Mouse (Mus musculus): ENCODE data around the gene Hyou1. TPM values are rescaled to one million over a fixed set of nuclear protein-coding genes. Genes with fewer than 3 reads are reported as not detected.
"Not testable (repeated sequence)": the region's sequence is repeated elsewhere in the genome, so short reads cannot be mapped to it uniquely, and the experiment has no call there.

Hyou1 gene
- polyA plus RNA-seq, 1 experiment, result 49.6 TPM

GRCm38 (mm10) chr9:44347621-44348020, 31.7 kb upstream of the Hyou1 start:
- TF ChIP-seq CTCF (IDR thresholded peaks at IDR 0.05; ENCODE audit: insufficient read depth, low read length), result no peak
- TF ChIP-seq POLR2A (IDR thresholded peaks at IDR 0.05; ENCODE audit: borderline replicate concordance, extremely low read depth, low read depth, low read length), result no peak
- DNase-seq, result no peak
- WGBS, result 75% methylated on average over 4 of the region's 4 CpGs
- Histone ChIP-seq H3K4me1 (ENCODE audit: control insufficient read depth, insufficient read depth, low read length) (peaks cover 5% of the 10 kb centered on the region), H3K4me3 (replicated peaks; ENCODE audit: extremely low read depth, low read depth, low read length) (no peak overlapping the region)

- over 99% methylated on average over 4 of the region's 4 CpGs for WGBS
- TF ChIP-seq POLR2A (IDR thresholded peaks at IDR 0.05; ENCODE audit: borderline replicate concordance, extremely low read depth, low read depth, low read length) (no peak), CTCF (IDR thresholded peaks at IDR 0.05; ENCODE audit: insufficient read depth, low read length) (no peak)
- Histone ChIP-seq H3K4me1 (ENCODE audit: control insufficient read depth, insufficient read depth, low read length) (no peaks in the 10 kb centered on the region), H3K4me3 (replicated peaks; ENCODE audit: extremely low read depth, low read depth, low read length) (no peak overlapping the region)
- DNase-seq, result no peak
Measured at GRCm38 (mm10) chr9:44348546-44348945, 30.7 kb upstream of the Hyou1 start.

- Histone ChIP-seq H3K4me3 (replicated peaks; ENCODE audit: extremely low read depth, low read depth, low read length) (no peak overlapping the region), H3K4me1 (ENCODE audit: control insufficient read depth, insufficient read depth, low read length) (no peaks in the 10 kb centered on the region)
- TF ChIP-seq POLR2A (IDR thresholded peaks at IDR 0.05; ENCODE audit: borderline replicate concordance, extremely low read depth, low read depth, low read length) (no peak), CTCF (IDR thresholded peaks at IDR 0.05; ENCODE audit: insufficient read depth, low read length) (no peak)
- WGBS, result 94% methylated on average over 4 of the region's 4 CpGs
- no peak for DNase-seq
Measured at GRCm38 (mm10) chr9:44351396-44351795, 27.9 kb upstream of the Hyou1 start.

- Histone ChIP-seq H3K4me3 (replicated peaks; ENCODE audit: extremely low read depth, low read depth, low read length) (no peak overlapping the region), H3K4me1 (ENCODE audit: control insufficient read depth, insufficient read depth, low read length) (no peaks in the 10 kb centered on the region)
- WGBS, result 92% methylated on average over 10 of the region's 10 CpGs
- no peak for DNase-seq
- TF ChIP-seq CTCF (IDR thresholded peaks at IDR 0.05; ENCODE audit: insufficient read depth, low read length) (no peak), POLR2A (IDR thresholded peaks at IDR 0.05; ENCODE audit: borderline replicate concordance, extremely low read depth, low read depth, low read length) (no peak)
Measured at GRCm38 (mm10) chr9:44352337-44352736, 27.0 kb upstream of the Hyou1 start.

DNA sequence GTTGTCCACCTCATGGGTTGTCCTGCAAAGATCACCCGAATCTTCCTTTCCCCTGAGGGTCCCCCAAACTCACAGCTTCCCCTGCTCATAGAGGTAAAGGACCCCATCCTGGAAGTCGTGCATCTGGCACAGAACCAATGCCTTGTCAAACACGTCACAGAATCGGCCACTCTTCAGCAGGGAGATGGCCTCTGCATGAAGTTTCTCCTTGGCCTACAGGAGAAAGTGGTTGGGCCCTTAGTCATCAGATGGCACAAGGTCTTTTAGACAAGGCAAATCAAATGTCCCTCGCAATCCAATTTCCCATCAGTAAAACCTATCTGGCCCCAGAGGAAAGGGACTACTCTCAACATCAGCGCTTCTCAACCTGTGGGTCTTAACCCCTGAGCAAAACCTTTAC, 26.1 kb upstream of the Hyou1 start:
- no peaks in the 10 kb centered on the region for H3K4me1 ChIP-seq (ENCODE audit: control insufficient read depth, insufficient read depth, low read length)
- no peak for DNase-seq
- 89% methylated on average over 6 of the region's 6 CpGs for WGBS
- no peak overlapping the region for H3K4me3 ChIP-seq (replicated peaks; ENCODE audit: extremely low read depth, low read depth, low read length)
- TF ChIP-seq POLR2A (IDR thresholded peaks at IDR 0.05; ENCODE audit: borderline replicate concordance, extremely low read depth, low read depth, low read length) (no peak), CTCF (IDR thresholded peaks at IDR 0.05; ENCODE audit: insufficient read depth, low read length) (no peak)

GRCm38 (mm10) chr9:44357207-44357606, 22.1 kb upstream of the Hyou1 start:
- no peak for DNase-seq
- H3K4me1 ChIP-seq (ENCODE audit: control insufficient read depth, insufficient read depth, low read length), result peaks cover 7% of the 10 kb centered on the region; the same call in 1 of the 2 replicates
- TF ChIP-seq CTCF (IDR thresholded peaks at IDR 0.05; ENCODE audit: insufficient read depth, low read length) (no peak), POLR2A (IDR thresholded peaks at IDR 0.05; ENCODE audit: borderline replicate concordance, extremely low read depth, low read depth, low read length) (no peak)
- no peak overlapping the region for H3K4me3 ChIP-seq (replicated peaks; ENCODE audit: extremely low read depth, low read depth, low read length)
- WGBS, result 71% methylated on average over 4 of the region's 4 CpGs

DNA sequence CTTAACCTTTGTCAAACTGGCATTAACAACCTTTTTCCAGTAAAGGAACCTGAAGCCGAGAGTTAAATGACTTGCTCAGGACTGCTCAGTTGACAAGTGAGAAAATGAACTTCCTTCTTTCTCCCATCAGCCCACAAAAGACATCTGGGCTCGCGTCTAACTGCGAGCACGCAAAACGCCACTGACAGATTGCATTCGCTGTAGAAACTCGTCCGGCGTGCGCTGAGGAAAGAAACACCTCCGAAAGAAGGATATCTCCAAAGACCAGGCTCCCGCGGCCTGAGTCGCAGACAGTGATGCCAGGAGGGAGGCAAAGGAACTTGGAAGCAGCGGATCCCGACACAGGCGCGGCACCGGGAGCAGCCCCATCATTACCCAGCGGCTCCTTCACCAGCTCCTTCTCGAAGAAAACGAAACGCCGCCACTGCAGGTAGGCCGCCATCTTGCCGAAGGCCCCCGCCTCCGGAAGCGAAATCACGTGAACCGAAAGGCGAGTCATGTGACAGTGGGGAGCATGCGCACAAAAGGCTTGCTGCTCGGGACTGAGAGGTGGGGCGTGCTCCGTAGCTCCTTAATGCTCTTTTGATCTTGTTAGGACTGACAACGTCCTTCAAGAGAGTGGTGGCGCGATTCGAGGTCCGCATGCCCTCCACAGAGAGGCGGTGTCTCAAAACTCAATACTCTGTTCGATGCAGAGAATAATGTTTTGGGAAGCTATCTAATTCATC, 17.9 kb upstream of the Hyou1 start, which contains the start of gene Vps11:
Gene Vps11, minus strand, starts transcription at position 481 of the 728 bp plus-strand sequence.
- Histone ChIP-seq H3K4me1 (ENCODE audit: control insufficient read depth, insufficient read depth, low read length) (peaks cover 7% of the 10 kb centered on the region; the same call in 1 of the 2 replicates), H3K4me3 (replicated peaks; ENCODE audit: extremely low read depth, low read depth, low read length) (peak within 1 kb of the TSS; percentile 98)
- TF ChIP-seq CTCF (IDR thresholded peaks at IDR 0.05; ENCODE audit: insufficient read depth, low read length) (no peak), POLR2A (IDR thresholded peaks at IDR 0.05; ENCODE audit: borderline replicate concordance, extremely low read depth, low read depth, low read length) (peak; percentile 94)
- WGBS, result under 1% methylated on average over 44 of the region's 44 CpGs
- DNase-seq, result peak; percentile 92

- H3K4me3 ChIP-seq (replicated peaks; ENCODE audit: extremely low read depth, low read depth, low read length); H3K4me1 ChIP-seq (ENCODE audit: control insufficient read depth, insufficient read depth, low read length); DNase-seq: not testable (repeated sequence)
- 41% methylated on average over 4 of the region's 4 CpGs for WGBS
Measured at GRCm38 (mm10) chr9:44361931-44362330, 17.4 kb upstream of the Hyou1 start.

- DNase-seq, result no peak
- Histone ChIP-seq H3K4me1 (ENCODE audit: control insufficient read depth, insufficient read depth, low read length) (peaks cover 7% of the 10 kb centered on the region; the same call in 1 of the 2 replicates), H3K4me3 (replicated peaks; ENCODE audit: extremely low read depth, low read depth, low read length) (no peak overlapping the region)
- TF ChIP-seq POLR2A (IDR thresholded peaks at IDR 0.05; ENCODE audit: borderline replicate concordance, extremely low read depth, low read depth, low read length) (no peak), CTCF (IDR thresholded peaks at IDR 0.05; ENCODE audit: insufficient read depth, low read length) (peak; percentile 35; the same call in 1 of the 2 replicates)
- WGBS, result 59% methylated on average over 3 of the region's 3 CpGs
Measured at GRCm38 (mm10) chr9:44364480-44364879, 14.8 kb upstream of the Hyou1 start.

GRCm38 (mm10) chr9:44373386-44373785, 5.9 kb upstream of the Hyou1 start:
- TF ChIP-seq POLR2A (IDR thresholded peaks at IDR 0.05; ENCODE audit: borderline replicate concordance, extremely low read depth, low read depth, low read length) (no peak), CTCF (IDR thresholded peaks at IDR 0.05; ENCODE audit: insufficient read depth, low read length) (no peak)
- Histone ChIP-seq H3K4me1 (ENCODE audit: control insufficient read depth, insufficient read depth, low read length) (no peaks in the 10 kb centered on the region), H3K4me3 (replicated peaks; ENCODE audit: extremely low read depth, low read depth, low read length) (no peak overlapping the region)
- no peak for DNase-seq

Measured in lung, adult 2 months (tissue).